Mouse (Mus musculus): ENCODE data around the gene Krt80.

Gene Krt80

GRCm38 (mm10) chr15:101370101-101370911 is at the start of gene Krt80:
Gene Krt80, minus strand, starts transcription at chr15:101370162.
- ATAC-seq (ENCODE audit: insufficient number of reproducible peaks, low FRiP score, low TSS enrichment), result no peak

- ATAC-seq (ENCODE audit: insufficient number of reproducible peaks, low FRiP score, low TSS enrichment), result no peak
Measured at GRCm38 (mm10) chr15:101418950-101419349, 49.0 kb upstream of the Krt80 start.

DNA sequence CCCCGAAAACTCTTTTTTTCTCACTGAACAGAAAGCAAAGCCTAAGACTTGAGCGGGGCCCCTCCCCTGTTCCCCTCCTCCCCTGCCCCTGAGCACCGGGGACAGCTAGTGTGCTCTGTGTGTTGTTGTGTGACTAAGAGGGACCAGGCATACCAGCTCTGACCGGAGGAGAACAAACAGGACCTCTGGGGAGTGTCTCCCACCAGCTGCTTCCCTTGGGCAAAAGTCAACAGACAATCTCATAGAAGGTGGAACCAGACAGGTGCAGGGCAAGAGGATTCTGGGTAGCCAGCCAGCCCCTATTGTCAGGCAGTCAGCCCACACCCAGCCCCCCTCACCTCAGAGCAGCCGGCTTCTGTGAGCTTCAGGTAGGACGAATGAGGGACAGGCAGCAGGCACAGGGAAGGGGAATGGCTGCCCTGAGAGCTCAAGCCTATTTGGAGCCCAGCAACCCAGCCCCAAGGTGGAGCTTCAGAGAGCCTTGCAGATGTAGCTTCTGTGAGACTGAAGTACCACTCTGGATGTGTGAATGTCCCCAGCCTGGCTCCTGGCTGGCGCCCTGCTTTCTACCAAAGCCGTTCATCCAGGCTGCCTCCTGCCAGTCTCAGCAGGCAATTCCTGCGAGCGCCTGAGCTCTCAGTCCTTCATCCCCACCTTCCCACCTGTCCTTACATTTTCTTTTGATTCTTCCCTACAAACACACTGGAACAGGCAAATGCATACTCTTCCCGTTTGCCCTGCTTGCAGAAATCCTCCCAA is 45.0 kb upstream of the Krt80 start:
- ATAC-seq (ENCODE audit: insufficient number of reproducible peaks, low FRiP score, low TSS enrichment), result peak; percentile 27; the same call in 1 of the 2 replicates

- no peak for ATAC-seq (ENCODE audit: insufficient number of reproducible peaks, low FRiP score, low TSS enrichment)
Measured at GRCm38 (mm10) chr15:101413916-101414635, 44.1 kb upstream of the Krt80 start.

DNA sequence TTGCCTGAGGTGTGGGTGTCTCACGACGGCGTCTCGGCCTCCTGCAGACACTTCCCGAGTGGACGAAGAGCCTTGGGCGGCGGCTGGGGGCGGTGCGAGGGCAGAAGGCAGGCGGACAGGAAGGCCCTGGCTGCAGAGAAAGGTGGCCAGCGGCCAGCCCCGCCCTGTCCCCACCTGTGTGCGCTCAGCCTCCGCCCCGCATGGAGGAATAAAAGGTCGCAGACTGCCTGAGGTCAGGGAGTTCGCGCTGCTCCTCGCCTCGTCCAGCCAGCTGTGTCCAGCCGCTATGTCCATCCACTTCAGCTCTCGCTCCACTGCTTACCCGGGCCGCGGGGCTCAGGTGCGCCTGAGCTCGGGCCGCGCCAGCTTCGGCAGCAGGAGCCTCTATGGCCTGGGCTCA is 42.2 kb upstream of the Krt80 start:
- ATAC-seq (ENCODE audit: insufficient number of reproducible peaks, low FRiP score, low TSS enrichment), result no peak

DNA sequence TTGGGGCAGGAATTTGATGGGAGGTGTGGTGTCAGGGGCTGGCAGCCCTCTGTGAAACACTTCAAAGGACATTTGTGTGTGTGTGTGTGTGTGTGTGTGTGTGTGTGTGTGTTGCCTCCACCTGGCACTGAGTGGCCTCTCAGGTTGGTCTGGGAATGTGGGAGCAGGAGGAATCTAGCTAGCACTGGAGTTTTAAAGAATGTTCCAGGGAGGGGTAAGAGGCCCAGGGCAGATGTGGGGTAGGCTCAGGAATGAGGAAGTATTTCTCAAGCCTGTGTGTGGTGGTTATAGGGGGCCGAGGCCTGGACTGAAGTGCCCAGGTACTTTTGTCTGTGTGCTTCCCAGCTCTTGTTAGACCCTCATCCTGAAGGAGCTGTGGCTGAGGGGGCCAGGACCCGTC is 40.8 kb upstream of the Krt80 start, which contains the start of gene Krt7:
Gene Krt7 (plus strand): TSS at position 269 of the 400 bp plus-strand sequence.
- no peak for ATAC-seq (ENCODE audit: insufficient number of reproducible peaks, low FRiP score, low TSS enrichment)

DNA sequence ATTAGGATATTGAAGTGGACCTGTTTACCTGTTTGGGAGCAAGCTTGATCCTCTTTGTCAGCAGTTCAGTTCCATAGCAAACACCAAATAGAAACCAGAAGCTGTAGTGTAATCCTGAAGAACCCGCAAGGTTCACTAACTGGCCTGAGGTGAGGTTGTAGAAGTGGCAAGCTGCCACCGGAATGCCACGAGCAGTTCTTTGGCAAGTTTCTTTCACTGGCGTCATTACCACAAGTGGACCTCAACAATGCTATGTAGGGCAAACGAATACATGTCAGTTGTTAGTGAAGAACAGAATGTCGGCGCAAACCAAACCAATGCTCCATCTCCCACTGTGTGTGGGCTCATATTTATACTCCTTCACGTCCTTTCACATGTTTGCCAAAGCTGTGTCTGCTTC is 28.3 kb upstream of the Krt80 start:
- no peak for ATAC-seq (ENCODE audit: insufficient number of reproducible peaks, low FRiP score, low TSS enrichment)

- ATAC-seq (ENCODE audit: insufficient number of reproducible peaks, low FRiP score, low TSS enrichment), result no peak
Measured at GRCm38 (mm10) chr15:101397683-101398082, 27.7 kb upstream of the Krt80 start.

- no peak for ATAC-seq (ENCODE audit: insufficient number of reproducible peaks, low FRiP score, low TSS enrichment)
Measured at GRCm38 (mm10) chr15:101396921-101397320, 27.0 kb upstream of the Krt80 start.

GRCm38 (mm10) chr15:101396466-101396865 is 26.5 kb upstream of the Krt80 start:
- no peak for ATAC-seq (ENCODE audit: insufficient number of reproducible peaks, low FRiP score, low TSS enrichment)

DNA sequence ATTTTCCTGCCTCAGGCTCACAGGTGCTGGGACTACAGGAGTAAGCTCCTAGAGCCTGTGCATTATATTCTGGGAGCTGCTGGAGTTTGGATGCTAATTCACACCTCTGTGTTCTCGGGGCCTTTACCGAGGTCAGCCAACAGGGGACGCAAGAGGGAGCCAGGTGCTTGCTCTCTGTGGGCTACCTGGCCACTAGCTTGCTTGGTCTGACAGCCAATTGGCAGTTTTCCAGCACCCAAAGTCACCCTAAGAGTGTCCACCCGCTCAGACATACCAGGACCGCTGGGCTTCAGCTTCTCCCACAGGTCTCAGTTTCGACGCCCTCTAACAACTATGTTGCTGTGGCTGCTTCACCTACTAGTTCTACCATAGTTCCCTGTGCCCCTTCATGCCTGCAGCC is 24.9 kb upstream of the Krt80 start:
- ATAC-seq (ENCODE audit: insufficient number of reproducible peaks, low FRiP score, low TSS enrichment), result no peak

GRCm38 (mm10) chr15:101392251-101392650 is 22.3 kb upstream of the Krt80 start:
- no peak for ATAC-seq (ENCODE audit: insufficient number of reproducible peaks, low FRiP score, low TSS enrichment)

DNA sequence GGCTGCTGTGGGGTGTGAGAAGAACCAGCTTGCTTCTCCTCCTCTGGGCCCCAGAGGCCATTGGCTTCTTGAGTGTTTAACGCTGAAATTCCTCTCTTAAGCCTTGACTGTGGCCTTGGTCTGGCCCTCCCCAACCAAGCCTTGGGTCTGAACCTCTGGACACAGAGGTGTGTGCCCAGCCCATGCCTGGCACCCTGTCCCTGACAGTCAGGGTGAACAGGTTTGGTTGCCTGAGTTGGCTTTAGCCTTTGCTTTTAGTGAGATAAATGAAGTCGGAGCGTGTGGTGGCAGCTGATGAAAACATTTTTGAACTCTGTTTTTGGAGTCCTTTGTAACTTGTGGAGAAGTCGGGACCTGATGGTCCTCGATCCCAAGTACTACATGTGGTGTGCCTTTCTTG is 20.2 kb upstream of the Krt80 start:
- no peak for ATAC-seq (ENCODE audit: insufficient number of reproducible peaks, low FRiP score, low TSS enrichment)

- ATAC-seq (ENCODE audit: insufficient number of reproducible peaks, low FRiP score, low TSS enrichment), result no peak
Measured at GRCm38 (mm10) chr15:101388034-101388541, 18.1 kb upstream of the Krt80 start.

DNA sequence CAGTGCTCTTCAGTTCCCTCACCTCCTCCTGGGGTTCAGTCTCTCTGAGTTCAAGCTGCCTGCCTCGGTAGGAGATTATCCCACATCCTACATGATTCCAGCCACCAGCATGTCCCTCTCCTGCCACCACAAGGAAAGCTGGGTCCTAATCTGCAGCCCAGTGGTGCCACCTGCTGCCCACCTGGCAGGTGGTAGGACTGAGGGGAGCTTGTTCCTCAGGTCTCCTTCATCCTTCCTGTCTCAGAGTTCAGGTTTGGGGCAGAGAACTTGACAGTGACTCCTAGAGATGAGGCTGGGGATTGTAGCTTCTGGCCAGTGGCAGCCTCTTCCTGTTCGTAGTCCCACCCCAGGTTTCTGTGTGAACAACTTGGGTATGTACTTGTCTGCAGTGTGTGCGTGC is 17.2 kb upstream of the Krt80 start:
- no peak for ATAC-seq (ENCODE audit: insufficient number of reproducible peaks, low FRiP score, low TSS enrichment)

DNA sequence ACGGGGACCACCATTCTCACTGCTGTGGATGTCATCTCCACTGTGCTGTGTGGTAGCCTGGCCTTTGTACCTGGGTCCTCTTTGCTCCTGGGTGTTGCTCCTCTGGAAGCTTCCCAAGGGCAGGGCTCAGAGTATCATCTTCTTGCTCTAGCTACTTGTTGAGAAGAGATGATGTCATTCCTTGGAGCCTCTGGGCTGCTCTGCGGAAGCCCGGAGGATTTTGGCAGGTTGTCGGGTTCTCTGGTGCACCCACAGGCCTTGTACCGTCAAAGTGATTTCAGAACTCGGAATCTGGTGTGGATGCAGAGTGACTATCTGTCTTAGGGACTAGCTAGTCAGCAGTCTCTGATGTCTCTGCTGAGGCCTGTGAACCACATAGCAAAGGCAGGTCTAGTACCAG is 15.1 kb upstream of the Krt80 start:
- ATAC-seq (ENCODE audit: insufficient number of reproducible peaks, low FRiP score, low TSS enrichment), result no peak

- ATAC-seq (ENCODE audit: insufficient number of reproducible peaks, low FRiP score, low TSS enrichment), result no peak
Measured at GRCm38 (mm10) chr15:101384610-101385009, 14.6 kb upstream of the Krt80 start.

DNA sequence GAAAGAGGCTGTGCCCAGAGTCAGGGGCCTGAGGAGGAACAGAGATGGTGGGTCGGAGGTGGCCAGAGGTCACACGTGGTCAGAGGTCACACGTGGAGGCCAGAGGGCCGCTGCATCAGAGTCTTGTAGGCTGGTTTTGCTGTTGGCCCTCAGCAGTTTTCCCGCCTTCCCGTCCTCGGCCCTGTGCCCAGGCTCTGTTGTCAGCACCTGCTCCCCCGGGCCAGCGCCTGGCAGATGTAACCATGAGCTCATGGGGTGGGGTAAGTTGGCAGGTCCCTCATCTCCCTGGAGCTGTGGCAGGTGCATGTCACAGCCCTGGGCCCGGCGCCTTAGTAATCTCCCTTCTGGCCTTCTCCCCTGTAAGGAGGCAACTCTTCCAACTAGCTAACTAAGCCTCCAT is 12.8 kb upstream of the Krt80 start:
- peak; percentile 46; the same call in 1 of the 2 replicates for ATAC-seq (ENCODE audit: insufficient number of reproducible peaks, low FRiP score, low TSS enrichment)

DNA sequence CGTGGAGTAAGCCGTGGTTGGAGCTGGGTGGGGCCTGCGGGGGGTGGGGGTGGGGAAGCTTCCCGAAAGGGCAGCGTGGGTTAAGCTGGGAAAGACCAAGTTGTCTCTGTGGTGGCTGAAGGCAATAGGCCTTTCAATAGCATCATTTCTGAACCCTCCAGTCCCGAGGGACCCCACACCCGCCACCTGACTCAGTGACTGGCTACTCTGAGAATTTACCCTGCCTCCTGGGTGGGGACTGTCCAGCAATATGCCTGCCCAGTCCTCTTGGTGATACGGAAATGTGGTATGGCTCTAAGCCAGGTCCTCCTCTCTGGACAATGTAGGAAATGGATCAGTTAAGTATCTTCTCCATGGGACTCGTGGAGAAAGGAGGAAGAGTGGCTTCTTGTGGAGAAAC is 11.8 kb upstream of the Krt80 start:
- ATAC-seq (ENCODE audit: insufficient number of reproducible peaks, low FRiP score, low TSS enrichment), result no peak

DNA sequence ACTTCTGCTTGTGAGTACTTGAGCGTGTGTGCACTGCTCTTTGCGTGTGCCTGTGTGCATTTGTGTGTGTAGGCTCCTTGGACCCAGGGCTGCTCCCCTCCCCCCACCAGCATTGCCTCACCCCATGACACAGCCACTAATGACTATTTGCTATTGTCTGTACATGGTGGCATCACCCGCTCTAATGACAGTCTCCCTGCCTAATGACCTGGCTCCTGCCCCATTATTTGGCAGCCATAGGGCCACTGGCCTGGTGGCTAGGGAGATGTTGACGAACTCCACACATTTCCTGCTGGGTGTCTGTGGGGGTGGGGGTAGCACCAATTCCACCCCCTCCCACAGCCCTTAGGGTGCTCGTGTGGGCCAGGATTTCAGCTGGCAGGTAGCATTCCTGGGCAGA is 8.7 kb upstream of the Krt80 start:
- no peak for ATAC-seq (ENCODE audit: insufficient number of reproducible peaks, low FRiP score, low TSS enrichment)

- ATAC-seq (ENCODE audit: insufficient number of reproducible peaks, low FRiP score, low TSS enrichment), result no peak
Measured at GRCm38 (mm10) chr15:101376776-101377061, 6.8 kb upstream of the Krt80 start.

All from cerebellum, adult (tissue).